Mouse (Mus musculus) bone marrow macrophage, adult 2 months (primary cell): ENCODE results near the gene Qtrt2. TPM values are rescaled to one million over a fixed set of nuclear protein-coding genes. Genes with fewer than 3 reads are reported as not detected.

Experiments
- H3K27ac ChIP-seq: 2 replicates; pipeline ENCODE4 v1.5.1; 2012; ENCODE audit warnings: low read depth, low read length; ENCODE audit not compliant: insufficient read depth
- H3K4me1 ChIP-seq: 2 replicates; pipeline ENCODE4 v1.6.1; 2012; ENCODE audit warnings: low read length; ENCODE audit not compliant: control insufficient read depth, insufficient read depth
- H3K4me3 ChIP-seq: 2 replicates; pipeline ENCODE4 v1.5.1; 2012; ENCODE audit warnings: mild to moderate bottlenecking, low read length, moderate library complexity; ENCODE audit not compliant: insufficient read depth
- CTCF ChIP-seq: IDR thresholded peaks from 2 replicates; pipeline ENCODE4 v1.5.1; 2012; ENCODE audit warnings: low read depth, mild to moderate bottlenecking, low read length, moderate library complexity
- POLR2A ChIP-seq: IDR thresholded peaks from 2 replicates; pipeline ENCODE4 v1.6.1; 2012; ENCODE audit warnings: mild to moderate bottlenecking, low read depth, low read length, borderline replicate concordance
- polyA plus RNA-seq: library from polyadenylated mRNA; stranded (reverse); fragments of >200 nt; gene quantifications from 2 replicates; pipeline ENCODE4 v1.2.4, GENCODE M21; 2012; ENCODE audit not compliant: missing spikeins, insufficient read depth, insufficient read length

Gene Qtrt2
- polyA plus RNA-seq, 1 experiment: 7.3 TPM

GRCm38 (mm10) chr16:43849839-43850238, 76.8 kb downstream of the Qtrt2 start:
- Histone ChIP-seq H3K27ac (no peak overlapping the region), H3K4me1 (no peaks in the 10 kb centered on the region), H3K4me3 (no peak overlapping the region)
- no peak for TF ChIP-seq POLR2A
- TF ChIP-seq CTCF: no peak

- no peak overlapping the region for H3K4me3 ChIP-seq
- no peak overlapping the region for H3K27ac ChIP-seq
- H3K4me1 ChIP-seq: 0 out of 2 replicates have a peak, but pooled peaks cover 4% of the 10 kb centered on the region
- no peak for TF ChIP-seq CTCF
- no peak for TF ChIP-seq POLR2A
These were observed 85.4 kb downstream of the Qtrt2 start for GRCm38 (mm10) chr16:43841236-43841635.

- H3K4me3 ChIP-seq: no peak overlapping the region
- TF ChIP-seq CTCF (no peak), POLR2A (no peak)
- H3K4me1 ChIP-seq: no peaks in the 10 kb centered on the region
- H3K27ac ChIP-seq: no peak overlapping the region
These were observed 94.7 kb downstream of the Qtrt2 start for GRCm38 (mm10) chr16:43831957-43832356.

- Histone ChIP-seq H3K4me3 (no peak overlapping the region), H3K27ac (no peak overlapping the region), H3K4me1 (no peaks in the 10 kb centered on the region)
- TF ChIP-seq CTCF: no peak
- TF ChIP-seq POLR2A: no peak
These were observed 99.1 kb downstream of the Qtrt2 start for GRCm38 (mm10) chr16:43827492-43827891.

GRCm38 (mm10) chr16:43818404-43818803, 108.2 kb downstream of the Qtrt2 start:
- no peaks in the 10 kb centered on the region for H3K4me1 ChIP-seq
- H3K4me3 ChIP-seq: no peak overlapping the region
- H3K27ac ChIP-seq: no peak overlapping the region
- TF ChIP-seq POLR2A (no peak), CTCF (no peak)

GRCm38 (mm10) chr16:43816321-43816720, 110.3 kb downstream of the Qtrt2 start:
- Histone ChIP-seq H3K27ac (no peak overlapping the region), H3K4me3 (no peak overlapping the region), H3K4me1 (peaks cover 2% of the 10 kb centered on the region; the same call in 1 of the 2 replicates)
- no peak for TF ChIP-seq POLR2A
- no peak for TF ChIP-seq CTCF

GRCm38 (mm10) chr16:43814644-43815043, 112.0 kb downstream of the Qtrt2 start:
- H3K4me3 ChIP-seq: no peak overlapping the region

More at GRCm38 (mm10) chr16:43814644-43815043, 112.0 kb downstream of the Qtrt2 start:
- H3K27ac ChIP-seq: no peak overlapping the region
- TF ChIP-seq CTCF (no peak), POLR2A (no peak)
- H3K4me1 ChIP-seq: peaks cover 2% of the 10 kb centered on the region; the same call in 1 of the 2 replicates

Other genes with a start within 250 kb of the Qtrt2 start
- gene Drd3, start 172.8 kb downstream of the Qtrt2 start, polyA plus RNA-seq: not detected in 2 replicates
- gene Ccdc191, start 37.0 kb downstream of the Qtrt2 start, polyA plus RNA-seq: 7.5 and 9.5 TPM in 2 replicates
- 1.3 and 1.6 TPM in 2 replicates for gene Zdhhc23, start 53.0 kb upstream of the Qtrt2 start, polyA plus RNA-seq
- gene Gramd1c, start 136.5 kb upstream of the Qtrt2 start, polyA plus RNA-seq: 0.39 TPM in 1 of 2 replicates, not detected in the other
- 244 and 271 TPM in 2 replicates for gene Atp6v1a, start 212.9 kb upstream of the Qtrt2 start, polyA plus RNA-seq
- 67.2 TPM in 2 replicates for gene Naa50, start 213.0 kb upstream of the Qtrt2 start, polyA plus RNA-seq
- 13.6 and 18.4 TPM in 2 replicates for gene Usf3, start 246.4 kb upstream of the Qtrt2 start, polyA plus RNA-seq